Mouse (Mus musculus): ENCODE measurements around the gene Olfr372. TPM values are rescaled to one million over a fixed set of nuclear protein-coding genes. Genes with fewer than 3 reads are reported as not detected.

Olfr372 gene
- polyA plus RNA-seq, 1 experiment = not detected

- TF ChIP-seq POLR2A (IDR thresholded peaks at IDR 0.05; ENCODE audit: low read depth, low read length) (no peak), CTCF (IDR thresholded peaks at IDR 0.05; ENCODE audit: borderline replicate concordance, insufficient read depth, low read length) (peak; percentile 38; the same call in 1 of the 2 replicates)
Measured at GRCm38 (mm10) chr8:72105165-72105564, 64.1 kb downstream of the Olfr372 start.

GRCm38 (mm10) chr8:72106740-72107139, 65.7 kb downstream of the Olfr372 start, which contains the start of gene Olfr374:
Gene Olfr374, plus strand, starts transcription at chr8:72107040.
- H3K4me1 ChIP-seq (ENCODE audit: control insufficient read depth, insufficient read depth, low read length) = no peaks in the 10 kb centered on the region
- H3K4me3 ChIP-seq (ENCODE audit: insufficient read depth, low read length) = no peak within 1 kb of the TSS
- no peak within 1 kb of the TSS for H3K27ac ChIP-seq (ENCODE audit: insufficient read depth, low read length)
- no peak for TF ChIP-seq POLR2A (IDR thresholded peaks at IDR 0.05; ENCODE audit: low read depth, low read length)
- no peak for TF ChIP-seq CTCF (IDR thresholded peaks at IDR 0.05; ENCODE audit: borderline replicate concordance, insufficient read depth, low read length)

More at GRCm38 (mm10) chr8:72105165-72105564, 64.1 kb downstream of the Olfr372 start:
- H3K27ac ChIP-seq (ENCODE audit: insufficient read depth, low read length) = no peak overlapping the region
- H3K4me3 ChIP-seq (ENCODE audit: insufficient read depth, low read length) = no peak overlapping the region
- H3K4me1 ChIP-seq (ENCODE audit: control insufficient read depth, insufficient read depth, low read length) = no peaks in the 10 kb centered on the region

Other genes with a start within 250 kb of the Olfr372 start
- 6.3 and 7.0 TPM in 2 replicates for gene Zfp709, start 159.2 kb upstream of the Olfr372 start, polyA plus RNA-seq (2011; ENCODE audit: insufficient read length, low read depth, missing spikeins)
- gene Zfp882, start 132.6 kb upstream of the Olfr372 start, polyA plus RNA-seq (2011; ENCODE audit: insufficient read length, low read depth, missing spikeins) = 2.8 and 5.0 TPM in 2 replicates
- gene Zfp617, start 132.6 kb upstream of the Olfr372 start, polyA plus RNA-seq (2011; ENCODE audit: insufficient read length, low read depth, missing spikeins) = 25.2 and 26.4 TPM in 2 replicates
- 11.1 and 12.5 TPM in 2 replicates for gene Zfp961, start 90.2 kb upstream of the Olfr372 start, polyA plus RNA-seq (2011; ENCODE audit: insufficient read length, low read depth, missing spikeins)
- not detected in 2 replicates for gene Cyp4f18, start 31.6 kb upstream of the Olfr372 start, polyA plus RNA-seq (2011; ENCODE audit: insufficient read length, low read depth, missing spikeins)
- not detected in 2 replicates for gene Olfr373, start 42.0 kb downstream of the Olfr372 start, polyA plus RNA-seq (2011; ENCODE audit: insufficient read length, low read depth, missing spikeins)
- gene Olfr374, start 65.8 kb downstream of the Olfr372 start, polyA plus RNA-seq (2011; ENCODE audit: insufficient read length, low read depth, missing spikeins) = 0.40 TPM in 1 of 2 replicates, not detected in the other
- gene Tpm4, start 93.8 kb downstream of the Olfr372 start, polyA plus RNA-seq (2011; ENCODE audit: insufficient read length, low read depth, missing spikeins) = 1,203 and 1,448 TPM in 2 replicates
- 102 and 115 TPM in 2 replicates for gene Rab8a, start 120.0 kb downstream of the Olfr372 start, polyA plus RNA-seq (2011; ENCODE audit: insufficient read length, low read depth, missing spikeins)
- gene Hsh2d, start 148.4 kb downstream of the Olfr372 start, polyA plus RNA-seq (2011; ENCODE audit: insufficient read length, low read depth, missing spikeins) = not detected in 2 replicates
- gene Cib3, start 171.6 kb downstream of the Olfr372 start, polyA plus RNA-seq (2011; ENCODE audit: insufficient read length, low read depth, missing spikeins) = not detected in 2 replicates
- gene Gm11034, start 172.4 kb downstream of the Olfr372 start, polyA plus RNA-seq (2011; ENCODE audit: insufficient read length, low read depth, missing spikeins) = not detected in 2 replicates
- gene Fam32a, start 178.5 kb downstream of the Olfr372 start, polyA plus RNA-seq (2011; ENCODE audit: insufficient read length, low read depth, missing spikeins) = 41.4 and 43.8 TPM in 2 replicates
- 65.3 and 67.0 TPM in 2 replicates for gene Ap1m1, start 198.8 kb downstream of the Olfr372 start, polyA plus RNA-seq (2011; ENCODE audit: insufficient read length, low read depth, missing spikeins)